Mouse (Mus musculus): ENCODE results near the gene Sipa1l1. TPM values are rescaled to one million over a fixed set of nuclear protein-coding genes. Genes with fewer than 3 reads are reported as not detected.

Sipa1l1 gene
- total RNA-seq, 2 experiments from 2014 or later, result 6.6 to 7.3 TPM

DNA sequence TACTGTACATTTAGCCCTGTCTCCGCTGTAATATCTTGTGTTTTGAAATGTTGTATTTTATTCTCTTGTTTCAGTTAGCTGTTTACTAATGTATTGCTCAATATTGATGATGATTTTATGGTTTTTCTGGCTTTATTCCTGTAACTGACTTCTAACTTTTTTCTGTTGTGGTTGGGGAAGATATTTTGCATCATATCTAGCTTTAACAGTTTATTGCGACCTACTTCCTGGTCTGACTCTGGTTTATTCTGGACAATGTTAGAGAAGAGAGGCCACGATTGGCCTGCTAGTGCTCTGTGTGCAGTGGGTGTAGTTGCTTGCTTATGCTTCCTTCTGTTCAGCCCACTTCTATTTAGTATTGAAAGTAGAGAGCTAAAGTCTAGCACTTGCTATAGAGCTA, 77.3 kb downstream of the Sipa1l1 start:
- no peak for DNase-seq (ENCODE audit: low spot score)

DNA sequence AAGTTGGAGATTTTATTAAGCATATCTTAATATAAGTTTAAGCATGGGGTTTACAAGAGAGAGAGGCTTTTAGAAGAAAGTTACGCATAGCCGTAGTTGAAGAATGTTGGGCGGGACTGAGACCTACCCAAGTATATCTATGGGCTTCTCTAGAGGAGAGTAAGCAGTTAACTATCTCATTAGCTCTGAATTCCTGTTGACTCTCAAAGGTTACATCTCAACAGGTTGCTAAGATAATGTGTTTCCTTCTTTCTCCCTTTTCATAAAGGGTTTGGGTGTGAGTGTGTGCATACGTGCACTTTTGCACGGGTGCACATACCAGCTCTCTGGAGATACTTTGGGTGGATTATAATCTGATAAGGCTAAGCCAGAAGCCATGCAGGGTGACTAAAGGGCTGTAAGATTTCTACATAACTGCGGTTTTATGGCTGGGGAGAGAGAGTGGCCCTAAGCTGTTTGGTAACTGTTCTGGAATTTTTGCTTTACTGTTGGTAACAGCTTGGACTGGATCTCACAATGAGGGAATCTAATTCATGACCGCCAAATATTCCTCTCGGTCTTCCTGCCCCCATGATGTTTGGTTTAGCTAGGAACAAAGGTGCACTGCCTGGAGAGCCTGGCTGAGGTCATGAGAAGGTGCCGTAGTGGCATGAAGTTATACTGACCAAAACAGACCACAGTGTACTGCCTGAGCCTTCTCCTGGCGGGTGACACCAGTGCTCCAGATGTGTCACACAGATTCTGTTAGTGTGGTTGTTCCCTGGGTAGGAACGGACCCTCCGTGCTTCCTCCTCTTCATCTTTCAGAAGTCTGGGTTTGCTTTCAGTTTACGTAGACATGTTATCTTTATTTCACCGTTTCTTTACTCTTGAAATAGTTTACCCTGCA, 78.5 kb downstream of the Sipa1l1 start:
- DNase-seq (ENCODE audit: low spot score), result no peak

DNA sequence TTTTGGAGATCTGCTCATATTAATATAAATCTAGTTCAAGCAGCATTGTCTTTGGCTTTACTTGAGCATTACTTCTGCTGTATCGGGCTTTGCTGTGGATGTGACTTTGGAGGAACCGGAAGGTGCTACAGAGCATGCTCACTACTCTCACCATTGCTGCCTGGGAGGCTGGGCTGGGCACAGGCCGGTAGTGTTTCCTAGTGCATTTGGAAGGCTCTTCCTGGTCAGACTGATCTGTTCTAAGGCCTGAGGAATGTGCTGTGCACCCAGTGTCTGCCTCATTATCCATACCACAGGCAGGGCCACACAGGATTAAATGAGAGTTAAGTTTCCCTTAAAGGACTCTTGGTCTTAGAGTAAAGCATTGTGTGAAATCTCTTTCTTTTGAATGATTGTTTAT, 79.4 kb downstream of the Sipa1l1 start:
- no peak for DNase-seq (ENCODE audit: low spot score)

DNA sequence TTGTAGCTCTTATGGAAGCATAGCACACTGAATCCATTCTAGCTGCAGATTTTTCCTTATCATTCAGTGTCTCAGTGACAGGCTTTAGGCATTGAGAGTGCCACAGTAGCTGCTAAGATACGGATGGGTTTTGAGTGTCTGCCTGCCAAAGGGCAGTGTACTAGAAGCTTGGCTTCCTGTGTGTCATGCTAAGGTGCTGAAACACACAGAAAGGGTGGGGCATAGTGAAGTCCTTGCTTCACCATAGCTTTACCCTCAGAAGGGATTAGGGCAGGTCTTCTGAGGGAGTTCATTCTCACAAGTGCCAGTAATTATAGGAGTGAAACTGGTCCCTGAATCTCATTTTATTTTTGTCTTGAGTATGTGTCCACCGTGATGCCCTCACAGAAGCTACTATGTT, 82.2 kb downstream of the Sipa1l1 start:
- no peak for DNase-seq (ENCODE audit: low spot score)

DNA sequence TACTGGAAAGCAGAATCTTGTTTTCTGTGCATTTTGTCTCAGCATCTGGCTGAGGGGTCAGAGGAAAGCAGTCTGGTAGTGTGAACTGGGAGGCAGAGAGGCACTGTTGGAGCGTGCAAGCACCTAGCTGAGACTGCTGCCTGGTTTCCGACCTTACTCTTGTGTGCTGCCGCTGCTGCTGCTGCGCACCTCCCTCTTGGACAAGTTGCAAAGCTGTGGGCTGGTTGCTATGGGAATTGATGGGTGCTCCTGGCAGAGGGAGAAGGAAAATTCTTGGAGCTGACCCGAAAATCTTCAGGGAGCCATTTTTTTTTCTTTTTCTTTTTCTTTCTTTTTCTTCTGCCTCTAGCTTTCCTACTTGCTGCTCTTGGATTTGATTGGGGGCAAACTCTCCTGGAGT, 85.0 kb downstream of the Sipa1l1 start:
- DNase-seq (ENCODE audit: low spot score), result peak; percentile 34

DNA sequence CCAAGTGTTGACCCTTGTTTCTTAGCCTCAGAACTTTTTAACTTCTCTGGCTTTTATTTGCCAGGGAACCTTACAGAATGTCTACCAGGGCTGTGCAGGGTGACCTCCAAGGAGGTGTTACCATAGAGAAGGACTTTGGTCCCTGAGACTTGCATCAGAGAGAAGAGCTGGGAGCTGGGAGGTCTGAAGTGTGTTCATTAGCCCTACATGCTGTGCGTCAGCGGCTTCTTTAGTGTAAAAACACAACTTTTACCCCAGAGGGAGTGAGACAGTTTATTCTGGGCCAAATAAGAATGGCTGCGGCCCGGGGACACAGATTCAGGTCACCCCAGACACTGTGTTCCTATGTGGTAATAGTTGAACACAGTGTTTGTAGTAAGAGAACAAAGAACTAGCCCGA, 86.9 kb downstream of the Sipa1l1 start:
- DNase-seq (ENCODE audit: low spot score), result no peak

DNA sequence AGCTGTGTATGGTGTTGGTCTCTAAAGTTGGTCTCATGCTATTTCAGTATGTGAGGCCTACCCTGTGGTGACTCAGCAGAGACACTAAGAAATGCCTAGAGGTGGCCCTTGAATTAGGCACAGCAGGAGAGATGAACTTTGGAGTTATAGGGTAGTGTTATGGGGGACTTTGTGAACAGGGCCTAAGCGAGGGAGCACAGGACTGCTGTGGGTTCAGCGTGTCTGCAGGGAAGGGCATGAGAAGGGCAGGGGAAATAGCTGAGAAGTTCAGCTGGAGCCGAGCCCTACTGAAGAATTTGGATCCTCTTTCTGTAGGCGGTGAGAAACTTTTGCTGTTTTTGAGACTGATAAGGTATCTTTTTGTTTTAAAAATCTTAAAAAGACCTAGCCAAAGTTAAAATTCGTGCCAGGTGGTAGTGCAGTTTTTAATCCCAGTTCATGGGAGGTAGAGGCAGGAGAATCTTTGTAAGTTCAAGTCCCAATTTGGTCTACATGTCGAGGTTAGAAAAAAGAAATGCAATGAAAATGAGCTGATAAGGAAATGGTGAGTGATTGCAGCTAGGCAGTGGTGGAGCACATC, 87.9 kb downstream of the Sipa1l1 start:
- DNase-seq (ENCODE audit: low spot score), result no peak

DNA sequence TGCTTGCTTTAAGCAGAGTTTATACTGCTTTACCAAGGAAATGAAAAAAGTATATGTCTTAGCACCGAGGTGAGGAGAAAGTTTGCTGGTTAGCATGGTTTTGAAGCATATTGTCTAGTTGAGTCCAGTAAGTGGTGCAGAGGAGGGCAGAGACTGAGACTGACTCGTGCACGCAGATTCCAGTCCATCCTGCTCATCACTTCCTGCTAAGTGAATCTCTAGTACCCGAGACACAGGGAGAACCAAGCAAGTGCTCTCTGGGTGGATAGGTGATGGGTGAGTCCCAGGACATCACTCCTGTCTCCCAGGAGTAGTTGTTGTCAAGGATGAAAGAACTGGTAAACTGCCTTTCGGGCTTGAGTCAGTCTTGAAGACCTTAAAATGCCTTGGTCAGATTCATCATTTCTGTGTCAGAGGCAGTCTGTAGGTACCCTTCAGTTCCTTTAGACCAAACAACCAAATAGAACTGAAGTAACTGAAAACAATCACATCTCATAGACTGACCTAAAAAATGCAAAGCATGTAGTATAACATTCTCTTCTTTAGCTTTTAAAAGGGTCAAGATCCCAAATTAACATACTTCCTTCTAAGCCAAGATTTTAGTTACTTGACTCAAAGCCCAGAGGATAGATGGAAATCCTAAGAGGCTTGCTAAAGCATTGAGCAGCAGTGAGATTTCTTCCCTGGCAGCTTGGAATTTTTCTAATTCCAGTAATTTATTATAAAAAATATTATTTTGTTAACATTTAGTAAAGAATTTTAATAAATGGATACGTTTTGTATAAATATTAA, 89.1 kb downstream of the Sipa1l1 start:
- DNase-seq (ENCODE audit: low spot score), result no peak

DNA sequence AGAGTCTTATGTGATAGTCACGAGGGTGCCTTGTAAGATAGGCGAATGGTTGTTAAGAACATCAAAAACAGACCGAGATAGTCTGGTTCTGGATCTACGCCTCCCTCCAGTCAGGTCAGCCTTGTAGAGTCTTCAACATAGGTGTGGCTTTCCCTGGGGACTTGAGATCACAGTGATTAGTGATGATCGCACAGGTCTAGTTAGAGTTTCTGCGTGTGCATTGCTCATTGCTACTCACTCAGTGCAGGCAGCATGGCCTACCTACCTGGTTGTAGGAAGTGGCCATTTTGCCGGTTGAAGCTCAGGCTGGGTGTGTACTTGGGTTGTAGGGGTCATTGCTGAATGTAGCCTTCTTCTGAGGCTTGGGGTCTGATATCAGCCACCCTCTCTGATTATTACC, 94.3 kb downstream of the Sipa1l1 start:
- no peak for DNase-seq (ENCODE audit: low spot score)

DNA sequence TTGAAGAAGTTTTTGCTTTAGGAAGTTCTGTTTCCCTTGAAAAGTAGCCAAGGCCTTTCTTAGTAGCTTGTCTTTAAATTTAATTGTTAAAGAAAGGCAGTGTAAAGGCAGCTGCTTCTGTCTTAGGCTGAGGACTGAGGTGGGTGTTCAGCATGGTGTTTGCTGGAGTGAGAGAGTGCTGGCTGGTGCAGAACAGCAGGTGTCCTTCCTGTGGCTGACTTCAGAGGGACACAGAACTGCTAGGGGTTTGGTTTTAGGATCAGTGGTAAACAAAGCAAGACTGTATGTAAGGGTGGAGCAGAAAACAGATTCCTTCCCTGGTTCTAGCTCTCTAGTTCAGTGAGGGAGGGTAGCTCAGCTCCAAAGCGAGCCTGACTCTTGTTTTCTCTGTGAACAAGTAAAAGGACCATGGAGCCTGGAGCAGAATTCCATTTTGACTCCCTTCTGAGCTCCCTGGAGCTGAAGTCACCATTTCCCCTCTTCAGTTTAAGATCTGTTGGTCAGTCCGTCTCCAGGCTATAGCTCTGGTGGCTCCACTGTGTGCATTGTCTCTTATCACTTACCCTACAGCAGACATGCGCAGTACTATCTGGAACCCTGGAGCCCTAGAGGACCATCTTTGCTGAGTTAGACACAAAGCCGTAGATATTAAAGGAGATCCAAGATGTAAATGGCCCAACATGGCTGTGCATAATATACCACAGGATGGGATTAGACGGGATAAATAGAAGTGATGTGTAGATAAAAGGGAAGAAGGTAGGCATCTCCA, 95.1 kb downstream of the Sipa1l1 start:
- no peak for DNase-seq (ENCODE audit: low spot score)

DNA sequence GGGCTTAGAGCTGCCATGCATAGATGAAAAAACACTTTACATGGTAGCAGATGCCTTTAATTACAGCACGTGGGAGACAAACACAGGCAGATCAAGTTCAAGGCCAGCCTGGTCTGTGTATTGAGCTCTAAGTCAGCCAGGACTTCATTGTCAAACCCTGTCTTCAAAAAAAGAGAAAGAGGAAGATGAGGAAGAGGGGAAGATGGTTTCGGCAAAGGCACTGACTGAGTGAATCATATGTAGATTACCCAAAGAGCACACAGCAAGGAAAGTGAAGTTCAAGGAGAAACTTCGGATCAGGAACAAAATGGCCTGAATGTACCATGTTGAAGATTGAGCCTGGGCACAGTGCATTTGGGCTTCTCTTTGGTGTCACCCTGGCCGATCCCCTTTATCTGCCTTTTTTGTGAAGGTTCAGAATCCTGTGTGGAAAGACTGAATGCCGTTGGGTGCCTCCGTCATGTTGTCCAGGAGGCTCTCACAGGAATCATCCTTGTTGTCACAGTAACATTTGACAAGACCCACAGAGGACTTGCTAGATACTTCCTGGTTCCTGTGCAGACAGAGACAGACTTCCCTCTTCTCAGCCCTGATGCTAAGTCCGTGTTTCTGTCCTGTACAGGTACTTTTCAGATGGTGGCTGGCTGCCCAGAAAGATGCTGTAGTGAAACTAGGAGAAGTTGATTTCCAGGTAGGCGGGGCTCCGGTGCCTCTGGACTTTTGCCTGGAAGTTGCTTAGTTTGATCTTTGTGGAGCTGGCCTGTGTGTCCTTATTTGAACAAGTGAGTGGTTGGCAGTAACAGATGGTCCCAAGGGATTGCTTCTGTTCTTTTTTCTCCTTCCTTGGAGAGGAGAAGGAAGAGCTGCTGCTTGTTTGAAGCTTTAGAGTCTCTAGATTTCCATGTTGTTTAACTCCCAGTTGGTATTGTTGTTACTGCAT, 96.5 kb downstream of the Sipa1l1 start:
- no peak for DNase-seq (ENCODE audit: low spot score)

DNA sequence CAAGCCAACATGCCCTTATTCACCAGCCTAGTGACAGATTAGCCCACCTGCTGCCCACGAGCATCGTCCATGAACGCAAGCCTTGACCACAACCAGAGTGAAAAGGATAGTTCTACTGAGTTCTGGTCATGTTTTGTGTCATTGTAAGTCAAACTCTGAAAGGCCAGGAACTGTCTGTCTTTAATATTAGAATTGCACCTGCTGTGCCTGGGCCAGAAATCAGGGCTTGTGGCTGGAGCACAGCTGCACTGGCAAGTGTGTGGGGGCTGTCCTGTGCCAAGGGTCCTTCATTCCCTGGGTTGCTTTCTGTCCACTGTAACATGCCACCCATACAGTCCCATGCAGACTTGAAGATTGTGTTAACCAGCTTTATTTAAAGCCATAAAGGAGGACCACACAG, 102.3 kb downstream of the Sipa1l1 start:
- DNase-seq (ENCODE audit: low spot score), result no peak

DNA sequence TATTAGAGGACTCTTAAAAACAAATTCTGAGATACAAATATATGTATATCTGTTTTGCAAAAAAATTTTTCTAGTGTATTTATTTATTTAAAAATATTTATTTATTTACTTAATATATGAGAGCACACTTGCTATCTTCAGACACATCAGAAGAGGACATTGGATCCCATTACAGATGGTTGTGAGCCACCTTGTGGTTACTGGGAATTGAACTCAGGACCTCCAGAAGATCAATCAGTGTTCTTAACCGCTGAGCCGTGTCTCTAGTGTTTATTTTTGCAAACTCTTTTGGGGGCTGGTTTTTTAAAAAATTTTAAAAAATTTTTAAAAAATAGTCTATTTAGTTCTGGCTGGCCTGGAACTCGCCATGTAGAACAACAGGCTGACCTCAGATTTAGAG, 104.4 kb downstream of the Sipa1l1 start:
- no peak for DNase-seq (ENCODE audit: low spot score)

DNA sequence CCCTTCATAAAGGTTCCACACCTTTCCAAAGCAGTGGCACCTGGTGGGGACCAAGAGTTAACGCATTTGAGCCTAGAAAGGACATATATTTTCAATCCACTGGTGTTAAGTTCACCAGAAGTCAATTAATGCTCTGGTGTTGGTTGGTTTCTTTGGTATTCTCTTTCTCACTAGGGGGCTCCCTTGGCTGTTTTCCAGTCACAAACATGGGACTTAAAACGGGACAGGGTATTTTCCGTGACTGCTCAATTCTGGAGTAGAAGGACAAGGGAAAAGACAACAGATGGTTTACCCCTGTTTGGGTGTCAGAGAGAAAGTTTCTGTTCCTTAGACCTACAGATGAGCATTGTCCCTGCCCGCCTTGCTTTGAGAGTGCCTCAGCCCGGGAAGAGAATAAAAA, 105.5 kb downstream of the Sipa1l1 start:
- no peak for DNase-seq (ENCODE audit: low spot score)

DNA sequence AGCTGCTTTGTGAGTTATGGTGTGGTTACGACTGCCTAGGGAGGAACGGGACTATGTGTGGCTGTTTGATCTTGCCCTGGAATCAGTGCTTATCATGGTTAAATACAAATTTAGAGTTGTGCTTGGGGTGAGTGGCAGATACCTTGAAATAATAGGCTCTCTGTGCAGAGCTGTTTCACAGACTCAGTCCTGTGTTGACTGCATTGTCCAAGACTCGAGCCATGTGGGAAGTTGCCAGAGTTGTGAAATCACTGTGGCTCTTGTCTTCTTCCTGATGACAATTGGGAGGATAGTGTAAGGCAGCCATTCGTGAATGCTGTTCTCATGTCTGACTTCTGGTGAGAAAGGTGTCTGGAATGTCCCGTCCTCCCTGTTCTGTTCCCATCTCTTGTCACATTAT, 106.6 kb downstream of the Sipa1l1 start:
- peak; percentile 61 for DNase-seq (ENCODE audit: low spot score)

DNA sequence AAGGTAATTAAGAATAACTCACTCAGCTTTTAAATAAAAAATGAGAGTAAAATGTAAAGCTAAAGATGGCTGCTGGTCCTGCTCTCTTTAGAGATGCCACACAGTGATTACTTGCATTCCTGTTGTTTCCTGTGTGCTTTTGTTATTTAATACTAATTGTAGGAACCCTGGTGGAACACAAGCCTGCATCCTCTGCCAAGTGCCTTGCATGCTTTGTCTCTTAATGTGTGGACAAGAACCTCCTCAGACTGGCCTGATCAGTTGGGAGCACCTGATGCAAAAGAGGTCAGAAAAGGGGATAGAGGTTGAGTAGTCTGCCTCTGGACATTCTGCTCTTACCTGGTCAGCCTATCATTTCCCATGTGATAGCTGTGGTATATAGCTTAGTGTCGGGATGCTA, 107.5 kb downstream of the Sipa1l1 start:
- DNase-seq (ENCODE audit: low spot score), result no peak

DNA sequence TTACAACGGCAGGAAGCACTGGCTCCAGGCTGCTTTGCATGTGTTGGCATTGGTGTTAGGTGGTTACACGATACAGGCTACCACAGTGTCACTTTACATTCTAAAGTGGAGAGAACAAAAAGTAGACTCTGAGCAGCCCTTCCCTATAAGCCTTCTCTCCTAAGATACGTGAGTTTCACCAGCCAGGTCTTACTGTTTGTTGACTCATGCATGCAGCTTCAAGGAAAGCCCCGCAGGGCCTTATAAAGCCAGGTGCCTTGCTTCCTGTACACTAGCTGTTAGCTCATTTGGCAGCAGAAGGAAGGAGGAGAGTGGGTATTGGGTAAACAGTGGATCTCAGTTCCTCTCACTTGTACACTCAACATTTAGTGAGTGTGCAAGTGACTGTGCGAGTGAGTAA, 115.5 kb downstream of the Sipa1l1 start:
- no peak for DNase-seq (ENCODE audit: low spot score)

DNA sequence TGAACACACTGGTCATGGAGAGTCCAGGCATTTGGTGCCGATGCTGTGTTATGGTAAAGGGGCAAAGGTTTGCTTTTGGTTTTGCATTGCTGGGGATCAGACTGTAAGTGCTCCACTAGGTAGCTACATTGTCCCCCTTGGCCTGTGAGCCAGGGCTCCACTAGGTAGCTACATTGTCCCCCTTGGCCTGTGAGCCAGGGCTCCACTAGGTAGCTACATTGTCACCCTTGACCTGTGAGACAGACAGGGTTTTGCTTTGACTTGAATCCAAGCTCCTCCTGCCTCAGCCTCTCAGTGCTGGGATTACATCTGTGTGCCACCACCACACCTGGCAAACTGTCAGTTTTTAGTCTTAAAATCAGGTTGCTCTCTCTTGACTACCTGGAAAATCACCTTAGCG, 115.9 kb downstream of the Sipa1l1 start:
- no peak for DNase-seq (ENCODE audit: low spot score)

DNA sequence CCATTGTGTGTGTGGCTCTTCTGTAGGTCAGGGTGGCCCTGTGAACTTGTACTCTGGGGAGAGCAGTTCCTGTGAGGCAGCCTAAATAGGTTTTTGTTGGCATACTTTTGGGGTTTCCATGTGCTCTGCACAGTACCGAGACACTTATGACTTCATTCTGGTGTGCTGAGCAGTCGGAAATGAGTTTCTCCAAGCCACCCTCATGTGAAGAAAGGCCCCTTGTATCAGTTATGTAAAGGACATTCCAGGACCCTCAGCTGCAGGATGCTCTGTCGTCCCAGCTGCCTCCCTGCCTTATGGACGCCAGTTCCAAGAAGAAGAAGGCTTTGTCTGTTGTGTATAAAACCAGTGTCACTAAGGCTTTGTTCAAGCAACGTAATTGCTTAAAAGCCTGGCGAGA, 116.9 kb downstream of the Sipa1l1 start:
- no peak for DNase-seq (ENCODE audit: low spot score)

DNA sequence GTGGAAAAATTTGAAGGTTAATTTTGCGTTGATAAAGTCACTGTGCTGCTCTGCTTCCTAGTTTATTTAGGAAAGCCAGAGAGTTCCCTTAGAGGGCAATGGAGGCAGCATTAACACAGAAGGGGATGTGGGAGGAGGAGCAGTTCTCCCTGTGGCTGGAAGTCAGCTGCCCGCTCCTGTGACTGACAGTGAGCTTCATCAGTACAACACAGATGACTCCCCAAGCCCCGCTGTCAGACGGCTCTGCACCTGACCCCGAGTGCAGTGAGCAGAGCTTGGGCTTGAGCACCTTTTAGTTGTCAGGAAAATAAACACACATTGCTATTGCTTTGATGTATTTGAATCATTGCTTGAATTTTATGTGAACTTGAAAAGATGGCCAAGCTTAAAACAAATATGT, 117.7 kb downstream of the Sipa1l1 start:
- no peak for DNase-seq (ENCODE audit: low spot score)
